Mouse (Mus musculus) myocyte (in vitro differentiated cells): Measurements from ENCODE around the gene Sbf2.

ENCODE experiments used
- CEBPB ChIP-seq: IDR thresholded peaks from 2 replicates; pipeline ENCODE4 v1.6.1; 2011; ENCODE audit warnings: mild to moderate bottlenecking, moderate library complexity; ENCODE audit not compliant: poor library complexity, insufficient read depth, severe bottlenecking
- E2F4 ChIP-seq: IDR thresholded peaks from one replicate; pipeline ENCODE4 v1.6.1; 2011; ENCODE audit warnings: mild to moderate bottlenecking, control low read depth, moderate library complexity; ENCODE audit not compliant: insufficient read depth
- MAX ChIP-seq: IDR thresholded peaks from one replicate; pipeline ENCODE4 v1.6.1; 2011; ENCODE audit warnings: low read depth, mild to moderate bottlenecking, control low read depth
- POLR2A ChIP-seq: IDR thresholded peaks from one replicate; pipeline ENCODE4 v1.6.1; 2011; ENCODE audit warnings: low read depth, mild to moderate bottlenecking, control low read depth, moderate library complexity; ENCODE audit not compliant: insufficient read length
- TCF12 ChIP-seq: IDR thresholded peaks from one replicate; pipeline ENCODE4 v1.6.1; 2011; ENCODE audit warnings: mild to moderate bottlenecking, control low read depth; ENCODE audit not compliant: poor library complexity, insufficient read depth, severe bottlenecking

DNA sequence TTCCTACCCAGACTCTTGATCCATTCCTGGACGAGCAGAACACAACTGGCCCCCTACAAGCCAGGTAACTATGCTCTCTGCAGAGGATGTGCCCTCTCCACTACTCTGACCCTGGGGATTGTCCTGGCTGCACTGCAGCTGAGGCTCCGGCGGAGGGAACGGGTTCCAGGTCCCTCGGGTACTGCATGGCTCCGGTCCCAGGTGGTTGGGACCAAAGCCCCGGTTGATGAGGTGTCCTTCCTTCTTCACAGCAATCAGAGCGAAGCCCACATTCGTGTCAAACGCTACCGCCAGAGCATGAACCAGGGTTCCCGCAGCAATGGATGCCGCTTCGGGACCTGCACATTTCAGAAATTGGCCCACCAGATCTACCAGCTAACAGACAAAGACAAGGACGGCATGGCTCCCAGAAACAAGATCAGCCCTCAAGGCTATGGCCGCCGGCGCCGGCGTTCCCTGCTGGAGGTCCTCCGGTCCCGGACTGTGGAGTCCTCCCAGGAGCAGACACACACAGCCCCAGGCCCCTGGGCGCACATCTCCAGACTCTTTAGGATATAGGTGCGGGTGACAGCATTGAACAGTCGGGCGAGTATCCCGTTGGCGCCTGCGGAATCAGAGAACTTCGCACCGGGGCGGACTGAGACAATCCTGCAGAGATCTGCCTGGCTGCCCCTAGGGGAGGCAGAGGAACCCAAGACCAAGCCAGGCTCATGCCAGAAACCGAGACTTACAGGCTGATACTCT, 14.1 kb upstream of the Sbf2 start:
- TF ChIP-seq MAX = no peak
- no peak for TF ChIP-seq POLR2A
- TF ChIP-seq CEBPB = no peak
- TF ChIP-seq TCF12 = no peak
- TF ChIP-seq E2F4 = no peak
